Mouse (Mus musculus): ENCODE results near the gene Nr2e1.

The Nr2e1 gene

GRCm38 (mm10) chr10:42545707-42546503 is 37.5 kb downstream of the Nr2e1 start:
- DNase-seq: no peak

GRCm38 (mm10) chr10:42537571-42538316 is 45.7 kb downstream of the Nr2e1 start:
- DNase-seq: peak; percentile 85

DNA sequence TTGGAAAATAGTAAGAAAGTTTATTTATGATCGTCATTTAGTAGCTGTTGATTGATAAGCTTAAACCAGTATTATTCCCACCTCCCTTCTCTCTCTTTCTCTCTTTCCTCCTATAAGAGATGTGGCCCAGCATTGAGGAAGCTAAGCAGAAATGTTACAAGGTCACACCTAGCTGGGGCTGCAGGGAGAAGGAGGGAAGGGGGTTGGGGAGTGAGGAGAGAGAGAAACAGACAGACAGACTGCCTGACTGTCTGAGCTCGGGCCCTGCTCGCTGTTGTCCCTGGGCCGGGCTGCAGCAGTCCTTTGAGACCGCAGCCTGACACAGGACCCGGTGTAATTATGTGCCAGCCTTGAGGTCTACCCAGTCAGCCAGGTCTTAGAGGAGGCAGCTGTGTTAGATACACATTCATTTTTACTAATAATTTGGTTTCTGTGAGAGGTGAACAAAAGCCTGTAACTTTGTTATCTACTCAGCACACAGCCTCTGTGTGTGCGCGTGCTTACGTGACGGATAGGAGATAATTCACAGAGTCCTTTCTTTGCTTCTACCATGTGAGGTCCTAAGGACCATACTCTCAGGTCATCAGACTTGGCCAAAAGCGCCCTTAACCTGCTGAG is 49.5 kb downstream of the Nr2e1 start:
- DNase-seq: peak; percentile 72

GRCm38 (mm10) chr10:42525682-42526081 is 57.8 kb downstream of the Nr2e1 start:
- DNase-seq: no peak

- no peak for DNase-seq
Measured at GRCm38 (mm10) chr10:42523556-42524162, 59.8 kb downstream of the Nr2e1 start.

GRCm38 (mm10) chr10:42522912-42523311 is 60.5 kb downstream of the Nr2e1 start:
- DNase-seq: no peak

DNA sequence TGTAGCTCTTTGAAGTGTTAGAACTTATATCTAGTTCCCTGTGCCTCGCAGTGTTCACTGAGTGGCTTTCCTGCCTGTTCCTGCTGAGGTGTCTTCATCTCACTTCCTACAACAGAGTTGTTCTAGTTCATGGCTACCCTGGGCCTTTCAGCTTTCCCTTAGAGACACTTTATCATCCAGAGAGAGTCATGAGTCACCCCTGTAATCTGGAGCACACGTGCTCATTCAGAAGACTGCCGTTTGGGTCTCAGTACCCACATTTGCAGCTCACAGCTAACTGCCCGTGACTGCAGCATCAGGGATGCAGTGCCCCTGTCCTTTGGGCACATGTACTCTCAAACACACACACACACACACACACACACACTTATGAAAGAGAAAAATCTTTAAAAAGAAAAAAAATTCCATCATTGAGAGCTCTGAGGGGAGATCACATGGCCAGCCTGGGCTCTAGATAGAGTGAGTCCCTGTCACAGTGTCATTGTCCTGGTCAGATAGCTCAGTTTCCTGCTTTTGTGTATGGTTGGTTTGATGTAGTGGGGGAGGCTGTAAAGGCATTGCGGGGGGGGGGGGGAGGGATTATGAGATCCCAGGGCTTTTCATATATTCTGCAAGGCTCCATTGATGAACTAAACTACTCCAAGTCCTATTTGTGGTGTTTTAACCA is 62.0 kb downstream of the Nr2e1 start:
- DNase-seq: peak; percentile 35

DNA sequence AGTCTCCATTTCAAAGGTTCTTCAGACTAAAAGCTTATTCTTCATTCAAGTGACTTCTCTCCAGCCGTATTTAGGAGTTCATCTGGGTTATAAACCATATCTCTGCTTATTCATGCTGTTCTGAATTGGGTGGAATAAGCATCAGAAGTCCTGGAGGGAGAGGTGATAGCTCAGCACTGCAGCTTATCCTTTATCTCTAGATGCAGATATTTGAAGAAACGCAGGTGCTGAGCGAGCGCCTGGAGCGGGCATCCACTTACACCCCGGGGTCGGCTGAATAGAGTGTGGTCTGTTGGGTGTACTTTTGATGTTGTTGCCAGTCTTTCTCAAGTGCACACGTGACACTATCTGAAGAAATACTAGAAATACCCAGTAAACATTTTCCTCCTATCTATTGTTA is 65.1 kb downstream of the Nr2e1 start:
- DNase-seq: peak; percentile 67

GRCm38 (mm10) chr10:42514125-42514524 is 69.3 kb downstream of the Nr2e1 start:
- DNase-seq: no peak
